Mouse (Mus musculus): ENCODE data around the gene Serpinf2.

DNA sequence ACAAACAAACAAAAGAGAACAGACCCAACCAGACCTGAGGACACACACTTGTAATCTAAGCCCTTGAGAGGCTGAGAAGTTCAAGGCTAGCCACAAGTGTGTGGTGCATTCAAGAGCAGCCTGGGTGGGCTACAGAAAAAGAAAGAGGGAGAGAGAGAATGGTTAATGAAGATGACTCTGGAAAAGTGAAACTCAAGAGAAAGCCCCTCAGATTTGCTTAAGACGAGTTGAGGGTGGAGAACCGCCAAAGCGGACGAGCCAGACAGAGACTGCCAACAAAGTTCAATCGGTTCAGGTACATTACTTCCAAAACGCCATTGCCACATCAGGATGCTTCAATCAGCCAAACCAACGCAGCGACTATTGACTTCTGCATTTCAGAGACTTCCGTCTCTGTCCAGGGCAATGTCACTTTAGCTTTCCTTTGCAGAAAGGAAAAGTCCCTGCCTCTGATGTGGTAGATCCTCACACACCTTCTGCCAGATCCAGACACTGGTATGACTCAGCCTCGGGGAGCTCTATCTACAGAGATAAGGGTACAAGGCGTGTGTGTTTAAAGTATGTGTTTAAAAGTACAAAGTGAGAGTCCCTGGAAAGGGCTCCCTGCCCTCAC lies 33.2 kb upstream of the Serpinf2 start:
- TF ChIP-seq MAX (IDR thresholded peaks at IDR 0.05; ENCODE audit: low read depth) (no peak), POLR2A (IDR thresholded peaks at IDR 0.05; ENCODE audit: insufficient read length, low read depth) (no peak), USF1 (IDR thresholded peaks at IDR 0.05; ENCODE audit: low read depth) (no peak), TCF12 (IDR thresholded peaks at IDR 0.05; ENCODE audit: insufficient read depth, poor library complexity, severe bottlenecking) (no peak)
